Mouse (Mus musculus) left cerebral cortex, adult 8-10 months (tissue): ENCODE data around the gene Car15. TPM values are rescaled to one million over a fixed set of nuclear protein-coding genes. Genes with fewer than 3 reads are reported as not detected.

Experiments
- DNase-seq, 2 experiments: peaks; one replicate each; pipeline ENCODE4 v3.0.0; 2022; ENCODE audit warnings: low spot score in 2 of 2
- total RNA-seq, 4 experiments: library from RNA; stranded (reverse); gene quantifications; 2 replicates each; pipeline ENCODE4 v1.2.4; 2022

Car15 gene
- total RNA-seq, 4 experiments from 2014 or later, result 6.5 to 13.3 (median 7.8) TPM

GRCm38 (mm10) chr16:17802839-17803674 lies 35.1 kb downstream of the Car15 start:
- peak in 1 of 2 experiments; percentile 51 for DNase-seq

GRCm38 (mm10) chr16:17802456-17802838 lies 35.7 kb downstream of the Car15 start:
- DNase-seq, result no peak

GRCm38 (mm10) chr16:17801777-17802455 lies 36.2 kb downstream of the Car15 start:
- no peak for DNase-seq

GRCm38 (mm10) chr16:17799584-17799983 lies 38.6 kb downstream of the Car15 start:
- DNase-seq, result no peak

GRCm38 (mm10) chr16:17798321-17799180 lies 39.6 kb downstream of the Car15 start:
- no peak for DNase-seq

- DNase-seq, result no peak
Observed at GRCm38 (mm10) chr16:17797812-17798311, 40.3 kb downstream of the Car15 start.

GRCm38 (mm10) chr16:17796971-17797811 lies 41.0 kb downstream of the Car15 start, which contains the start of gene Scarf2:
Gene Scarf2 (plus strand): TSS chr16:17797282.
- DNase-seq, result no peak

- DNase-seq, result no peak
Observed at GRCm38 (mm10) chr16:17796519-17796918, 41.6 kb downstream of the Car15 start.

- DNase-seq, result no peak
Observed at GRCm38 (mm10) chr16:17795643-17796042, 42.5 kb downstream of the Car15 start.

GRCm38 (mm10) chr16:17794047-17794446 lies 44.1 kb downstream of the Car15 start:
- DNase-seq, result no peak

GRCm38 (mm10) chr16:17792728-17793127 lies 45.4 kb downstream of the Car15 start:
- no peak for DNase-seq

- DNase-seq, result no peak
Observed at GRCm38 (mm10) chr16:17785337-17785736, 52.8 kb downstream of the Car15 start.

Other genes starting within 250 kb of the Car15 start
- 10 to 100 TPM; 50.3 to 73.4 (median 70.3) TPM for gene Smpd4, start 219.0 kb downstream of the Car15 start, total RNA-seq
- 10 to 100 TPM; 28.4 to 32.1 (median 30.0) TPM for gene Ccdc74a, start 191.9 kb downstream of the Car15 start, total RNA-seq
- 10 to 100 TPM; 66.4 to 74.0 (median 69.3) TPM for gene Med15, start 105.5 kb downstream of the Car15 start, total RNA-seq
- gene Klhl22, start 78.7 kb downstream of the Car15 start, total RNA-seq, result 100 to 1,000 TPM in 1 of 4 experiments, 10 to 100 TPM in 3; 82.2 to 105 (median 95.4) TPM
- 1 to 10 TPM; 4.1 to 4.3 (median 4.1) TPM for gene Scarf2, start 41.1 kb downstream of the Car15 start, total RNA-seq
- 1 to 10 TPM; 2.7 to 5.1 (median 3.8) TPM for gene B830017H08Rik, start 5.2 kb downstream of the Car15 start, total RNA-seq
- 1 to 10 TPM; 1.1 to 1.3 (median 1.1) TPM for gene Gm20518, start 53.3 kb upstream of the Car15 start, total RNA-seq
- not detected for gene Tssk1, start 55.9 kb upstream of the Car15 start, total RNA-seq
- gene Dgcr2, start 60.2 kb upstream of the Car15 start, total RNA-seq, result 100 to 1,000 TPM in 2 of 4 experiments, 10 to 100 TPM in 2; 97.2 to 104 (median 101) TPM
- not detected for gene Tssk2, start 60.3 kb upstream of the Car15 start, total RNA-seq
- gene Ess2, start 73.0 kb upstream of the Car15 start, total RNA-seq, result 10 to 100 TPM; 27.0 to 34.5 (median 32.0) TPM
- under 1 TPM in 1 of 4 experiments, not detected in 3; 0.52 TPM for gene Gsc2, start 76.7 kb upstream of the Car15 start, total RNA-seq
- 10 to 100 TPM; 37.6 to 52.4 (median 45.9) TPM for gene Slc25a1, start 89.9 kb upstream of the Car15 start, total RNA-seq
- gene Vpreb2, start 142.1 kb upstream of the Car15 start, total RNA-seq, result under 1 TPM in 1 of 4 experiments, not detected in 3; 0.59 TPM
- gene Dgcr6, start 214.5 kb upstream of the Car15 start, total RNA-seq, result 10 to 100 TPM; 69.8 to 89.4 (median 80.6) TPM